Mouse (Mus musculus) MEL (cell line): Measurements from ENCODE around the gene Gsn. TPM values are rescaled to one million over a fixed set of nuclear protein-coding genes. Genes with fewer than 3 reads are reported as not detected.

Experiments used
- DNase-seq: peaks from one replicate; pipeline ENCODE4 v3.0.0; 2011; ENCODE audit warnings: low read depth, low spot score
- H3K27ac ChIP-seq: 2 replicates; pipeline ENCODE4 v1.5.1; 2012; ENCODE audit warnings: low read depth, mild to moderate bottlenecking, control low read depth, low read length, moderate library complexity; ENCODE audit not compliant: control insufficient read depth
- H3K27me3 ChIP-seq, 2 experiments: fragments of 150-350 bp in 1 of 2; sonication (generic) in 1 of 2; 2 replicates each; pipeline ENCODE4 v1.6.1; 2012; ENCODE audit warnings: low read length in 2 of 2, mild to moderate bottlenecking in 2 of 2, improper control_type of control experiment in 1 of 2, moderate library complexity in 1 of 2; ENCODE audit not compliant: insufficient read depth in 2 of 2, control insufficient read depth in 1 of 2
- H3K36me3 ChIP-seq, 2 experiments: 2 replicates each; pipeline ENCODE4 v1.6.1; 2012 to 2014; ENCODE audit warnings: low read length in 2 of 2, improper control_type of control experiment in 1 of 2, inconsistent platforms in 1 of 2, mild to moderate bottlenecking in 1 of 2; ENCODE audit not compliant: insufficient read depth in 2 of 2, control insufficient read depth in 1 of 2
- H3K4me1 ChIP-seq, 2 experiments: fragments of 150-350 bp in 1 of 2; sonication (generic) in 1 of 2; 2 replicates each; pipeline ENCODE4 v1.6.1; 2012; ENCODE audit warnings: low read length in 2 of 2, improper control_type of control experiment in 1 of 2, mild to moderate bottlenecking in 1 of 2; ENCODE audit not compliant: insufficient read depth in 2 of 2, control insufficient read depth in 1 of 2
- H3K4me3 ChIP-seq, 2 experiments: fragments of 150-350 bp in 1 of 2; sonication (generic) in 1 of 2; 2 replicates each; pipeline ENCODE4 v1.5.1; 2012; ENCODE audit warnings: low read depth in 2 of 2, low read length in 2 of 2, mild to moderate bottlenecking in 2 of 2, moderate library complexity in 2 of 2, control low read depth in 1 of 2, improper control_type of control experiment in 1 of 2; ENCODE audit not compliant: control insufficient read depth in 1 of 2, insufficient read depth in 1 of 2
- H3K79me2 ChIP-seq: 2 replicates; pipeline ENCODE4 v1.6.1; 2012; ENCODE audit warnings: mild to moderate bottlenecking, low read length, moderate library complexity; ENCODE audit not compliant: control insufficient read depth, poor library complexity, insufficient read depth
- H3K9ac ChIP-seq: 2 replicates; pipeline ENCODE4 v1.6.1; 2012; ENCODE audit warnings: low read depth, mild to moderate bottlenecking, control low read depth, low read length, moderate library complexity; ENCODE audit not compliant: control insufficient read depth, poor library complexity, severe bottlenecking
- H3K9me3 ChIP-seq: fragments of 150-350 bp; sonication (generic); replicated peaks from 2 replicates; pipeline ENCODE4 v1.6.1; 2012; ENCODE audit warnings: mild to moderate bottlenecking, low read length, improper control_type of control experiment, moderate library complexity; ENCODE audit not compliant: insufficient read depth
- CHD2 ChIP-seq: IDR thresholded peaks from 2 replicates; pipeline ENCODE4 v1.6.1; 2011; ENCODE audit warnings: low read length, improper control_type of control experiment
- ELF1 ChIP-seq: IDR thresholded peaks from 2 replicates; pipeline ENCODE4 v1.6.1; 2014; ENCODE audit warnings: low read depth, mild to moderate bottlenecking, inconsistent platforms, low read length, improper control_type of control experiment, moderate library complexity
- ETS1 ChIP-seq: IDR thresholded peaks from 2 replicates; pipeline ENCODE4 v1.6.1; 2012; ENCODE audit warnings: low read depth, mild to moderate bottlenecking, inconsistent platforms, low read length, improper control_type of control experiment, moderate library complexity
- GABPA ChIP-seq: IDR thresholded peaks from 2 replicates; pipeline ENCODE4 v1.6.1; 2012; ENCODE audit warnings: low read depth, mild to moderate bottlenecking, inconsistent platforms, low read length, improper control_type of control experiment, moderate library complexity
- GATA1 ChIP-seq: IDR thresholded peaks from 2 replicates; pipeline ENCODE4 v1.6.1; 2011; ENCODE audit warnings: low read depth, low read length, improper control_type of control experiment
- JUND ChIP-seq: IDR thresholded peaks from 2 replicates; pipeline ENCODE4 v1.6.1; 2011; ENCODE audit warnings: low read depth, mild to moderate bottlenecking, improper control_type of control experiment, low read length
- KAT2A ChIP-seq: conservative IDR thresholded peaks from 2 replicates; pipeline ENCODE4 v1.6.1; 2012; ENCODE audit warnings: low read depth, low read length, improper control_type of control experiment, inconsistent platforms
- MAFK ChIP-seq: IDR thresholded peaks from 2 replicates; pipeline ENCODE4 v1.6.1; 2011; ENCODE audit warnings: low read depth, mild to moderate bottlenecking, low read length, improper control_type of control experiment, borderline replicate concordance
- MAX ChIP-seq: IDR thresholded peaks from 2 replicates; pipeline ENCODE4 v1.6.1; 2011; ENCODE audit warnings: low read length, improper control_type of control experiment
- MAZ ChIP-seq: IDR thresholded peaks from 2 replicates; pipeline ENCODE4 v1.6.1; 2012; ENCODE audit warnings: low read depth, mild to moderate bottlenecking, inconsistent platforms, low read length, improper control_type of control experiment
- MXI1 ChIP-seq: IDR thresholded peaks from 2 replicates; pipeline ENCODE4 v1.6.1; 2011; ENCODE audit warnings: mild to moderate bottlenecking, low read depth, low read length, improper control_type of control experiment
- MYB ChIP-seq: IDR thresholded peaks from 2 replicates; pipeline ENCODE4 v1.6.1; 2011; ENCODE audit warnings: mild to moderate bottlenecking, low read depth, low read length, improper control_type of control experiment
- MYC ChIP-seq: IDR thresholded peaks from 2 replicates; pipeline ENCODE4 v1.6.1; 2011; ENCODE audit warnings: low read depth, mild to moderate bottlenecking, low read length, improper control_type of control experiment, moderate library complexity
- NELFE ChIP-seq: IDR thresholded peaks from 2 replicates; pipeline ENCODE4 v1.6.1; 2011; ENCODE audit warnings: low read depth, low read length, improper control_type of control experiment
- POLR2A ChIP-seq, 2 experiments: IDR thresholded peaks; 2 replicates each; pipeline ENCODE4 v1.6.1; 2011 to 2012; ENCODE audit warnings: low read length in 2 of 2, mild to moderate bottlenecking in 2 of 2, control low read depth in 1 of 2, improper control_type of control experiment in 1 of 2, low read depth in 1 of 2, moderate library complexity in 1 of 2; ENCODE audit not compliant: control insufficient read depth in 1 of 2, insufficient read depth in 1 of 2, poor library complexity in 1 of 2
- POLR2AphosphoS5 ChIP-seq: IDR thresholded peaks from 2 replicates; pipeline ENCODE4 v1.6.1; 2012; ENCODE audit warnings: low read depth, borderline replicate concordance, mild to moderate bottlenecking, inconsistent platforms, low read length, moderate library complexity, mixed read lengths
- RCOR1 ChIP-seq: IDR thresholded peaks from 2 replicates; pipeline ENCODE4 v1.6.1; 2012; ENCODE audit warnings: low read depth, mild to moderate bottlenecking, inconsistent platforms, low read length, improper control_type of control experiment
- SMC3 ChIP-seq: IDR thresholded peaks from 2 replicates; pipeline ENCODE4 v1.6.1; 2011; ENCODE audit warnings: low read depth, low read length, improper control_type of control experiment
- TAL1 ChIP-seq: IDR thresholded peaks from 2 replicates; pipeline ENCODE4 v1.6.1; 2012; ENCODE audit warnings: mild to moderate bottlenecking, inconsistent platforms, low read length, moderate library complexity, mixed read lengths
- TBP ChIP-seq: IDR thresholded peaks from 2 replicates; pipeline ENCODE4 v1.8.0; 2011; ENCODE audit warnings: low read depth, low read length, improper control_type of control experiment
- TCF12 ChIP-seq: IDR thresholded peaks from 2 replicates; pipeline ENCODE4 v1.6.1; 2014; ENCODE audit warnings: low read depth, mild to moderate bottlenecking, inconsistent platforms, low read length, improper control_type of control experiment, moderate library complexity
- UBTF ChIP-seq: IDR thresholded peaks from 2 replicates; pipeline ENCODE4 v1.6.1; 2012; ENCODE audit warnings: low read depth, mild to moderate bottlenecking, inconsistent platforms, low read length, improper control_type of control experiment, moderate library complexity, borderline replicate concordance; ENCODE audit not compliant: insufficient read depth
- USF2 ChIP-seq, 2 experiments: IDR thresholded peaks; 2 replicates each; pipeline ENCODE4 v1.6.1; 2011 to 2012; ENCODE audit warnings: improper control_type of control experiment in 2 of 2, low read length in 2 of 2, borderline replicate concordance in 1 of 2, inconsistent platforms in 1 of 2, low read depth in 1 of 2, mild to moderate bottlenecking in 1 of 2; ENCODE audit not compliant: insufficient read depth in 1 of 2
- ZC3H11A ChIP-seq: IDR thresholded peaks from 2 replicates; pipeline ENCODE4 v1.6.1; 2012; ENCODE audit warnings: low read depth, mild to moderate bottlenecking, inconsistent platforms, low read length, improper control_type of control experiment
- ZKSCAN1 ChIP-seq: IDR thresholded peaks from 2 replicates; pipeline ENCODE4 v1.6.1; 2012; ENCODE audit warnings: low read depth, mild to moderate bottlenecking, inconsistent platforms, low read length, improper control_type of control experiment, moderate library complexity
- ZNF384 ChIP-seq: IDR thresholded peaks from 2 replicates; pipeline ENCODE4 v1.6.1; 2012; ENCODE audit warnings: low read depth, mild to moderate bottlenecking, inconsistent platforms, low read length, improper control_type of control experiment
- polyA plus RNA-seq, 2 experiments: library from polyadenylated mRNA; stranded (reverse) in 1 of 2; unstranded in 1 of 2; fragments of >175 nt in 1 of 2; fragments of >200 nt in 1 of 2; gene quantifications; 2 replicates each; pipeline versions ENCODE4 v1.2.1 to v1.2.4; 2012; ENCODE audit warnings: low replicate concordance in 2 of 2, low read depth in 1 of 2; ENCODE audit not compliant: insufficient read length in 2 of 2, insufficient read depth in 1 of 2, missing spikeins in 1 of 2
- total RNA-seq: library from RNA; depleted of rRNA; stranded (reverse); fragments of 300-350 nt; gene quantifications from 2 replicates; pipeline ENCODE4 v1.2.3, GENCODE M21; 2012

Gsn gene
- total and polyA plus RNA-seq, 3 experiments, result 8.0 to 8.2 TPM; not detected in 1

DNA sequence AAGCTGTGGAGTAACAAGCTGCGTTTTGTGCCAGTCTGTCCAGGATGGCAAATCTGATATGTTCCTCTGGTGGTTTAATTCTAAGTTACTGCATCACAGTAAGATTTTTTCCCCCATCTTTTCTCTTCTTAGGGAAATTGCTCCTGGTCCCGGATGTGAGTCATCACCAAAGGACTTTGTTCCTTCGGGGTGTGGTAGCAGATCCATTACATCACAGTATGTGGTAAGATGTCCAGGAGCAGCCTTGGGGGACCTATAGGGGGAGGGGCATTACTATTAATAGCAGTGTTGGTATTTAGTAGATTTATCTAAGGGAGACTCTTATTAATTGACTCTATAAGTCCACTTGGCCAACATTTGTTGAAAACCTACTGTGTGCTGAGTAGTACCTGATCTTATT is 86.4 kb downstream of the Gsn start:
- TF ChIP-seq GABPA, result no peak
- peak; percentile 54; the same call in 1 of the 2 replicates for TF ChIP-seq ZKSCAN1
- TF ChIP-seq TBP, result no peak
- TF ChIP-seq, all 39 proteins: peak for 1
- H3K4me1 ChIP-seq, result peaks cover 0 to 11% of the 10 kb centered on the region in 2 experiments; a peak in 2 of 4 replicates
- H3K27ac ChIP-seq, result no peak overlapping the region
- no peaks in the 10 kb centered on the region for H3K9me3 ChIP-seq
- no peak overlapping the region for H3K4me3 ChIP-seq
- no peaks in the 10 kb centered on the region for H3K79me2 ChIP-seq
- no peaks in the 10 kb centered on the region for H3K27me3 ChIP-seq
- peaks cover 0 to 2% of the 10 kb centered on the region in 2 experiments; a peak in 1 of 4 replicates for H3K36me3 ChIP-seq
- no peak overlapping the region for H3K9ac ChIP-seq
- DNase-seq, result no peak

DNA sequence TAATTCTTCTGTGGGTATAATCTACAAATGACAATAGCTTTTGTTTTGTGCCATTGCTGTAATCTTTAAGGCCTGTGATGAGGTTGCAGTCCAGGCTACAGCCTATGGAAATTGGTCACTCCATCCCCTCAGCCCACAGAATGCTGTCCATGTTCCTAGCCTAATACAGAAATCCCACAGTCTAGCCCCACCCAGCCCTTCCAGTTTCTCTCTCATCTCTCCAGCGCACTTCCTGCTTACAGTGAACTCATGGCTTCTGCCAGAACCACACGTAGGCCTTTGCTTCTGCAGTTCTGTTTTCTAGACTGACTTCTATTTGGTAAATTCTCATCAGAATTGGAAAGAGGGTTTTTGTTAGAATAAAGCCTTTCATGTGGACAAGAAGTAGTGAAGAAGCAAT is 89.8 kb downstream of the Gsn start:
- Histone ChIP-seq H3K27me3 (no peaks in the 10 kb centered on the region), H3K79me2 (no peaks in the 10 kb centered on the region), H3K4me3 (no peak overlapping the region), H3K27ac (no peak overlapping the region), H3K36me3 (peaks cover 0 to 2% of the 10 kb centered on the region in 2 experiments; a peak in 1 of 4 replicates), H3K9me3 (no peaks in the 10 kb centered on the region), H3K9ac (no peak overlapping the region), H3K4me1 (peaks cover 5 to 24% of the 10 kb centered on the region in 2 experiments; a peak in 2 of 4 replicates)
- DNase-seq, result no peak
- no peak for TF ChIP-seq GABPA
- TF ChIP-seq ELF1, result peak; percentile 59; the same call in 1 of the 2 replicates

DNA sequence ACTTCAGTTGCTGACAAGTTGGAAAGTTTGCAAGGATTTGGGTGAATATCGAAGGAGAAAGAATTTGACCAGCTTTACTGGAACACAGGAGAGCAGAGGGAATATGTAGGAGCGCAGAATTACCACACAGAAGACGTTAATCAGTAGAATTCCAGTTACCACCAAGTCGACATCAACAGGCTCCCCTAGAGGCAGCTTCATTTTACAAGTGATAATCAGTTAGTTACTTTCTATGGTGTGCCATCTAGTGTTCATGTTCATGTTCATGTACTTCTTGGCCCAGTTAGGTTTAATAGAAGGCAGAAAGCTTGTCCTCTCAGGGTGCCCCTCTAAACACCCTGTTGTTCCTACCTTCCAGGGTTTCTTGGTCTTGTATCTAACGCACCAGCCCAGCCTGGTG is 93.0 kb downstream of the Gsn start:
- Histone ChIP-seq H3K36me3 (peaks cover 0 to 2% of the 10 kb centered on the region in 2 experiments; a peak in 1 of 4 replicates), H3K4me3 (peak overlapping the region; percentile 10 to 48; a peak in 2 of 4 replicates), H3K27me3 (peaks cover 5 to 6% of the 10 kb centered on the region in 2 experiments; a peak in 3 of 4 replicates), H3K27ac (no peak overlapping the region), H3K9ac (peak overlapping the region; percentile 20; the same call in 1 of the 2 replicates), H3K79me2 (no peaks in the 10 kb centered on the region), H3K4me1 (peaks cover 5 to 24% of the 10 kb centered on the region in 2 experiments; a peak in 2 of 4 replicates), H3K9me3 (no peaks in the 10 kb centered on the region)
- DNase-seq, result peak; percentile 79
- no peak for TF ChIP-seq ZNF384
- no peak for TF ChIP-seq NELFE
- peak; percentile 28; the same call in 1 of the 2 replicates for TF ChIP-seq GATA1
- TF ChIP-seq TAL1, result no peak
- TF ChIP-seq TBP, result no peak
- 0 out of 2 replicates have a peak, but pooled peaks have one; percentile 14 for TF ChIP-seq MYC
- no peak for TF ChIP-seq JUND
- TF ChIP-seq CHD2, result no peak
- no peak for TF ChIP-seq TCF12
- no peak for TF ChIP-seq MAX
- no peak for TF ChIP-seq POLR2A (IDR thresholded peaks at IDR 0.05; ENCODE audit: control insufficient read depth in 1 of 2, insufficient read depth in 1 of 2, low read depth in 1 of 2, low read length in 2 of 2, poor library complexity in 1 of 2)
- no peak for TF ChIP-seq RCOR1
- TF ChIP-seq ZC3H11A, result peak; percentile 88
- no peak for TF ChIP-seq POLR2AphosphoS5
- no peak for TF ChIP-seq GABPA
- TF ChIP-seq MXI1, result no peak
- no peak for TF ChIP-seq MAZ
- TF ChIP-seq USF2 (IDR thresholded peaks at IDR 0.05; ENCODE audit: borderline replicate concordance in 1 of 2, insufficient read depth in 1 of 2, low read depth in 1 of 2, low read length in 2 of 2), result no peak
- no peak for TF ChIP-seq UBTF
- peak; percentile 96 for TF ChIP-seq SMC3
- TF ChIP-seq MAFK, result no peak
- TF ChIP-seq ETS1, result no peak
- TF ChIP-seq MYB, result no peak
- TF ChIP-seq KAT2A, result no peak
